Mouse (Mus musculus) thymus, adult 2 months (tissue): Measurements from ENCODE around the gene Olfr1415. TPM values are rescaled to one million over a fixed set of nuclear protein-coding genes. Genes with fewer than 3 reads are reported as not detected.

ENCODE experiments used
- DNase-seq: peaks from one replicate; pipeline ENCODE4 v3.0.0; 2021
- H3K27ac ChIP-seq: fragments of 200-500 bp; 2 replicates; pipeline ENCODE4 v1.5.1; 2012; ENCODE audit warnings: low read length, control low read depth; ENCODE audit not compliant: control insufficient read depth, insufficient read depth
- H3K27me3 ChIP-seq: fragments of 200-500 bp; 2 replicates; pipeline ENCODE4 v1.6.1; 2012; ENCODE audit warnings: mild to moderate bottlenecking, low read length, moderate library complexity, mixed read lengths; ENCODE audit not compliant: control insufficient read depth, insufficient read depth
- H3K36me3 ChIP-seq: fragments of 200-500 bp; 2 replicates; pipeline ENCODE4 v1.6.1; 2012; ENCODE audit warnings: mild to moderate bottlenecking, low read length, moderate library complexity; ENCODE audit not compliant: control insufficient read depth, insufficient read depth
- H3K4me1 ChIP-seq: fragments of 200-500 bp; replicated peaks from 2 replicates; pipeline ENCODE4 v1.6.1; 2012; ENCODE audit warnings: low read length; ENCODE audit not compliant: control insufficient read depth, insufficient read depth
- H3K4me3 ChIP-seq: fragments of 200-500 bp; 2 replicates; pipeline ENCODE4 v1.5.1; 2012; ENCODE audit warnings: mild to moderate bottlenecking, low read length, control low read depth, moderate library complexity; ENCODE audit not compliant: control insufficient read depth, insufficient read depth
- CTCF ChIP-seq: fragments of 200-500 bp; IDR thresholded peaks from 2 replicates; pipeline ENCODE4 v1.5.1; 2012; ENCODE audit warnings: mild to moderate bottlenecking, control low read depth, low read length, moderate library complexity, borderline replicate concordance; ENCODE audit not compliant: control insufficient read depth, poor library complexity, insufficient read depth; ENCODE audit errors: extremely low read depth
- POLR2A ChIP-seq: fragments of 200-500 bp; IDR thresholded peaks from 2 replicates; pipeline ENCODE4 v1.6.1; 2012; ENCODE audit warnings: mild to moderate bottlenecking, low read length, control low read depth, moderate library complexity; ENCODE audit not compliant: control insufficient read depth, poor library complexity, insufficient read depth; ENCODE audit errors: extremely low read depth
- WGBS: fragments of 180-500 bp; shearing (Covaris S2); methylation state at CpG from one replicate; pipeline ENCODE4 v1.1.7; 2018; 5-methylcytosine and 5-hydroxymethylcytosine counted together
- polyA plus RNA-seq: library from polyadenylated mRNA; depleted of rRNA; stranded (reverse); fragments of >200 nt; gene quantifications from 2 replicates; pipeline ENCODE4 v1.2.3, GENCODE M21; 2012; rRNA removed

Olfr1415 gene
- polyA plus RNA-seq, 1 experiment: not detected

- H3K36me3 ChIP-seq: peaks cover 61% of the 10 kb centered on the region
- 96% methylated on average over 6 of the region's 6 CpGs for WGBS
- H3K4me3 ChIP-seq: no peak overlapping the region
These were observed 37.5 kb downstream of the Olfr1415 start for GRCm38 (mm10) chr1:92458416-92458815.

DNA sequence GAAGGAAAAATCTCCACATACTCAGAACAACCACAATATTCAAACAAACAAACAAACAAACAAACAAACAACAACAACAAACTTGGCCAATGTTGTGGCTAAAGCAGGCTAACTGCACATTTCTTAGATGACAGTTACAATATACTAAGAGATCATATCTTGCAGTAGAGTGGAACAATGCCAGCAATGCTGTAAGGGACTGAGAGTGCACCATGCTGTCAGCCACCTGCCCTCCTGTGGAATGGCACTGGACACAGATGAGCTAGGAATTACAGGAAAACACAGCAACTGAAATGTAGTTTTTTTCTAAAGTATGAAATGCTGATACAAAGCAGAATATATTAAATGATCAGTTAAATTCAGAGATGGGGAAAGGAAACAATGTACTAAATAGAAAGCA is 38.1 kb downstream of the Olfr1415 start:
- Histone ChIP-seq H3K4me3 (no peak overlapping the region), H3K27ac (no peak overlapping the region), H3K27me3 (no peaks in the 10 kb centered on the region), H3K36me3 (peaks cover 59% of the 10 kb centered on the region), H3K4me1 (no peaks in the 10 kb centered on the region)
- no peak for TF ChIP-seq POLR2A
- no peak for DNase-seq

More at GRCm38 (mm10) chr1:92458416-92458815, 37.5 kb downstream of the Olfr1415 start:
- DNase-seq: no peak
- no peaks in the 10 kb centered on the region for H3K27me3 ChIP-seq
- TF ChIP-seq POLR2A (no peak), CTCF (no peak)
- H3K4me1 ChIP-seq: no peaks in the 10 kb centered on the region
- H3K27ac ChIP-seq: no peak overlapping the region

GRCm38 (mm10) chr1:92453751-92454445 is 42.0 kb downstream of the Olfr1415 start:
- no peak overlapping the region for H3K4me3 ChIP-seq
- peaks cover 57% of the 10 kb centered on the region for H3K36me3 ChIP-seq
- H3K27ac ChIP-seq: no peak overlapping the region
- DNase-seq: no peak
- H3K27me3 ChIP-seq: no peaks in the 10 kb centered on the region
- TF ChIP-seq POLR2A: no peak
- TF ChIP-seq CTCF: no peak
- WGBS: 80% methylated on average over 8 of the region's 8 CpGs
- no peaks in the 10 kb centered on the region for H3K4me1 ChIP-seq

- Histone ChIP-seq H3K27ac (no peak overlapping the region), H3K27me3 (no peaks in the 10 kb centered on the region), H3K4me3 (no peak overlapping the region), H3K36me3 (peaks cover 50% of the 10 kb centered on the region), H3K4me1 (no peaks in the 10 kb centered on the region)
- DNase-seq: no peak
- 92% methylated on average over 3 of the region's 3 CpGs for WGBS
- no peak for TF ChIP-seq CTCF
- no peak for TF ChIP-seq POLR2A
These were observed 47.6 kb downstream of the Olfr1415 start for GRCm38 (mm10) chr1:92448293-92448692.

DNA sequence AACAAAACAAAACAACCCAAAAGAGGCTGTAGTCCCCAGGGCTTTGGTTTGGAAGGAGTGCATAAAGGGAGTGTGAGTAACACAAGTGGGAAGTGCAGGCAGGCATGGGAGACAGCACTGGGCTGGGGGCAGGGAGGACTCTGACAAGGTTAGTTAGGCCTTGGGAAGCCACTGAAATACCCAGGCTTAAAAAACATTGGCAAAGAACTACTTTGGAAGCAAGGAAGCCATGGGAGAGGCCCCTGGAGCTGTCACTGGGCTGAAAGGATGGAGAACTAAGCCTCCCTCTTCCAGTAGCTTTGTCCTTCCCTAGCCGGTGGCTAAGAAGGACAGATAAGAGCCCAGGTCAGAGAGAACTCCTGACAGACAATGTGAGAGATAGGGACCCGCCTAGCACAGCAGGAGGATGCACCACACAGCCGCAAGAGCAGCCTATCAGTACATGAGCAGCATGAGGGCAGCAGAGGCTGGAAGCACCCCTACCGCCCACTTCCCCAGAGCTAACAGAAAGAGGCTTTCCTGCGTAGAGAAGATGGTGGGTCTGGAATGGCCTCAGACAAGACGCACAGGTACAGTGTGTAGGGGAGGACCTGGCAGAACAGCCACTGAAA is 54.3 kb downstream of the Olfr1415 start:
- Histone ChIP-seq H3K27ac (no peak overlapping the region), H3K36me3 (peaks cover 10% of the 10 kb centered on the region), H3K4me3 (no peak overlapping the region), H3K4me1 (no peaks in the 10 kb centered on the region), H3K27me3 (no peaks in the 10 kb centered on the region)
- no peak for DNase-seq
- TF ChIP-seq CTCF (no peak), POLR2A (no peak)
- 95% methylated on average over 6 of the region's 6 CpGs for WGBS

DNA sequence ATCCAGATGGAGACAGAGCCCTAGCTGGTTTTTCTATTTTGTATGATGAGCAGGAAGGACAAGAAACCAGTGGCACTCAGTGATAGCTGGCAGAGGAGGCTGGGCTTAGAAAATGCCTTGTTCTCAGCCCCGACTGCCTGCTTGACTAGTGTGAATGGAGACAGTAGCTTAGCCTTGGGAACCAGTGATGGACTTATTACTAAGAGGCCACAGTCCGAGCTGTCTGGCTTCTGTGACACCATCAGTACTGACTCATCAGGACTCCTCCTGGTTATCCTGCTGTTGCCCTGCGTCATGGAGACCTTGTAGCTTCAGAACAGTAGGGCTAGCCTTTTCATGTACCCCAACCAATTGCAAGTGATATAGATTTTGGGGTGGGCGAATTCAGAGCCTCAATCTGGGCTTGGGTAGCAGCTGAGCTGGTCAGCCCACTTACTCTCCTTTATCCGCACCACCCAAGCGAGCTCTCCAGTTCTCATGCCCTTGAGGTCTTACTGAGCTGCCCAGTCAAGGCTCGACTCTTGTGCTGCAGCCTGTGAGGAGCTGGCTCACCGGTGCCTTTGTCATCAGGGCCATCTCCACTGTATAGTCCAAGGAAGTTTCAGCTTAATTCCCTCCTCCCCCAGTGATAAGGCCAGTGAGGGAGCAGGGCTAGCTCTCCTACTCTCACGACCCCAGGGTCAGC is 55.7 kb downstream of the Olfr1415 start:
- Histone ChIP-seq H3K27ac (no peak overlapping the region), H3K27me3 (no peaks in the 10 kb centered on the region), H3K4me1 (no peaks in the 10 kb centered on the region), H3K36me3 (peaks cover 3% of the 10 kb centered on the region; the same call in 1 of the 2 replicates), H3K4me3 (no peak overlapping the region)
- no peak for DNase-seq
- TF ChIP-seq POLR2A: no peak
- no peak for TF ChIP-seq CTCF
- WGBS: 97% methylated on average over 9 of the region's 9 CpGs

Other genes starting within 250 kb of the Olfr1415 start
- 83.6 and 96.7 TPM in 2 replicates for gene Ndufa10, start 22.2 kb downstream of the Olfr1415 start, polyA plus RNA-seq
- not detected in 2 replicates for gene Olfr1416, start 11.0 kb downstream of the Olfr1415 start, polyA plus RNA-seq
- gene Olfr1414, start 22.6 kb upstream of the Olfr1415 start, polyA plus RNA-seq: not detected in 2 replicates
- gene Olfr1413, start 75.2 kb upstream of the Olfr1415 start, polyA plus RNA-seq: not detected in 2 replicates
- gene Olfr1412, start 89.7 kb upstream of the Olfr1415 start, polyA plus RNA-seq: not detected in 2 replicates
- 0.11 TPM in 1 of 2 replicates, not detected in the other for gene Olfr1411, start 98.3 kb upstream of the Olfr1415 start, polyA plus RNA-seq
- 0.11 and 0.23 TPM in 2 replicates for gene Olfr1410, start 109.7 kb upstream of the Olfr1415 start, polyA plus RNA-seq
- gene Olfr12, start 121.7 kb upstream of the Olfr1415 start, polyA plus RNA-seq: 0.12 TPM in 1 of 2 replicates, not detected in the other
- gene Cops9, start 145.9 kb upstream of the Olfr1415 start, polyA plus RNA-seq: 105 and 144 TPM in 2 replicates
- gene Otos, start 152.7 kb upstream of the Olfr1415 start, polyA plus RNA-seq: 1.6 and 2.0 TPM in 2 replicates